Mouse (Mus musculus) neutrophil, adult 65 days (primary cell): ENCODE results near the gene Lrrc4c. TPM values are rescaled to one million over a fixed set of nuclear protein-coding genes. Genes with fewer than 3 reads are reported as not detected.

Source experiments
- total RNA-seq: library from RNA; stranded (reverse); gene quantifications from 2 replicates; pipeline ENCODE4 v1.2.4, GENCODE M21; 2023

Lrrc4c gene
- total RNA-seq, result not detected in 2 replicates

DNA sequence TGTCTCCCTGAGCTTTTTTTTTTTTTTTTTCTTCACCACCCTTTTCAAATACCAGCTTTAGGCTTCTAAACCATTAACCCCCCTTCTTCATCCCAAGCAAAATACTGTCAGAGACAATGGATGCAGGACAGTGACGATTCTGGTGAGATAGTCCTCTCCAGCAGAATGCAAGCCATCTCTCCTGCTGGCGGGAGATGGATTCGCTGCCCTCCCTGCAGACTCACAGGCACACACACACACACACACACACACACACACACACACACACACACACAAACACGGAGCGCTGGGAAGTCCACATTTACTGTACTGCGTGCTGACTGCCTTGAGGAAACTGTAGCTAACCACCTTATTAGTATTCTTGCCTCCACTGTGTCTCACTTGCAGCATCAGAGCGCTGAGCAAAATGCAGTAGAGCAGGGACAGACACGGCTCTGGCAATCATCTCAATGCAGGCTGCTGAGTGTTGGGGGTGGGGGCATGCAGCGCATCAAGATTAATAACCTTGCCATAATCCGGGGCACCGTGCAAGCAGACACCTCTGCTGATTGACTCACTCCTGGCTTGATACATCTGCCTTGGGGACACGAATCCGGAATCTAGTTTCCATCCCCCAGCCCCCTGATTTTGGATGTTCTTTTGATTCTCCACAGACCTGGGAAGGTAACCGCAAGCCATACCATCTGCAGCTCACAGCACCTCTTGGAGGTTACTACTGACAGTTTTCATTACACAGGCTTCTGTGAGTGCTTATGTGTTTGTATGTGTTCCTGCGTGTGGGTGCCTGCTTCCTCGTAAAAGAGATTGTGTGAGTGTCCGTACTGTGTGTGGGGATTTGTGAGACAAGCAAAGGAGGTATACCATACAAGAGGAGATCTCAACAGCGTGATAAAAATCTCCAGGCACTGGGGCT, at the start of gene Lrrc4c:
Lrrc4c (plus strand) TSS at position 783 of the 913 bp plus-strand sequence.

